Mouse (Mus musculus): Measurements from ENCODE around the gene Gm13287. TPM values are rescaled to one million over a fixed set of nuclear protein-coding genes. Genes with fewer than 3 reads are reported as not detected.

Gm13287 gene
- polyA plus RNA-seq, 1 experiment from 2014 or later: not detected

GRCm38 (mm10) chr4:88851026-88851763 lies 48.1 kb downstream of the Gm13287 start:
- H3K4me2 ChIP-seq: no peak overlapping the region
- H3K27ac ChIP-seq: no peak overlapping the region
- H3K4me3 ChIP-seq (replicated peaks): no peak overlapping the region
- no peaks in the 10 kb centered on the region for H3K36me3 ChIP-seq
- no peaks in the 10 kb centered on the region for H3K4me1 ChIP-seq
- H3K9ac ChIP-seq: no peak overlapping the region
- H3K9me3 ChIP-seq (replicated peaks): no peaks in the 10 kb centered on the region
- WGBS: 68% methylated on average over 4 of the region's 4 CpGs
- ATAC-seq (replicated peaks; ENCODE audit: low FRiP score): no peak
- H3K27me3 ChIP-seq: no peaks in the 10 kb centered on the region

Other genes with a start within 250 kb of the Gm13287 start
- not detected in 2 replicates for gene Ifna15, start 245.0 kb upstream of the Gm13287 start, polyA plus RNA-seq (2015; fragmentation: Nextera tagmentation; extraction: Ambion mirVana)
- gene Ifna14, start 231.5 kb upstream of the Gm13287 start, polyA plus RNA-seq (2015; fragmentation: Nextera tagmentation; extraction: Ambion mirVana): not detected in 2 replicates
- gene Ifna9, start 210.9 kb upstream of the Gm13287 start, polyA plus RNA-seq (2015; fragmentation: Nextera tagmentation; extraction: Ambion mirVana): not detected in 2 replicates
- not detected in 2 replicates for gene Ifna12, start 199.9 kb upstream of the Gm13287 start, polyA plus RNA-seq (2015; fragmentation: Nextera tagmentation; extraction: Ambion mirVana)
- gene C87499, start 168.8 kb upstream of the Gm13287 start, polyA plus RNA-seq (2015; fragmentation: Nextera tagmentation; extraction: Ambion mirVana): not detected in 2 replicates
- gene Ifna13, start 158.8 kb upstream of the Gm13287 start, polyA plus RNA-seq (2015; fragmentation: Nextera tagmentation; extraction: Ambion mirVana): not detected in 2 replicates
- gene Ifna16, start 126.3 kb upstream of the Gm13287 start, polyA plus RNA-seq (2015; fragmentation: Nextera tagmentation; extraction: Ambion mirVana): not detected in 2 replicates
- gene Ifna2, start 119.3 kb upstream of the Gm13287 start, polyA plus RNA-seq (2015; fragmentation: Nextera tagmentation; extraction: Ambion mirVana): not detected in 2 replicates
- not detected in 2 replicates for gene Ifnab, start 111.9 kb upstream of the Gm13287 start, polyA plus RNA-seq (2015; fragmentation: Nextera tagmentation; extraction: Ambion mirVana)
- 1.1 and 1.2 TPM in 2 replicates for gene Gm26566, start 81.4 kb upstream of the Gm13287 start, polyA plus RNA-seq (2015; fragmentation: Nextera tagmentation; extraction: Ambion mirVana)
- gene Klhl9, start 80.8 kb upstream of the Gm13287 start, polyA plus RNA-seq (2015; fragmentation: Nextera tagmentation; extraction: Ambion mirVana): 95.2 and 103 TPM in 2 replicates
- gene Gm13271, start 48.4 kb upstream of the Gm13287 start, polyA plus RNA-seq (2015; fragmentation: Nextera tagmentation; extraction: Ambion mirVana): not detected in 2 replicates
- 0.30 and 0.49 TPM in 2 replicates for gene Gm13283, start 43.1 kb upstream of the Gm13287 start, polyA plus RNA-seq (2015; fragmentation: Nextera tagmentation; extraction: Ambion mirVana)
- gene Gm13290, start 29.4 kb upstream of the Gm13287 start, polyA plus RNA-seq (2015; fragmentation: Nextera tagmentation; extraction: Ambion mirVana): 0.23 TPM in 1 of 2 replicates, not detected in the other
- gene Gm13289, start 26.3 kb upstream of the Gm13287 start, polyA plus RNA-seq (2015; fragmentation: Nextera tagmentation; extraction: Ambion mirVana): not detected in 2 replicates
- gene Gm13272, start 23.4 kb upstream of the Gm13287 start, polyA plus RNA-seq (2015; fragmentation: Nextera tagmentation; extraction: Ambion mirVana): 0.40 TPM in 1 of 2 replicates, not detected in the other
- gene Ifnz, start 21.1 kb upstream of the Gm13287 start, polyA plus RNA-seq (2015; fragmentation: Nextera tagmentation; extraction: Ambion mirVana): 0.35 TPM in 1 of 2 replicates, not detected in the other
- gene Gm13276, start 17.5 kb upstream of the Gm13287 start, polyA plus RNA-seq (2015; fragmentation: Nextera tagmentation; extraction: Ambion mirVana): not detected in 2 replicates
- not detected in 2 replicates for gene Gm13277, start 14.6 kb upstream of the Gm13287 start, polyA plus RNA-seq (2015; fragmentation: Nextera tagmentation; extraction: Ambion mirVana)
- not detected in 2 replicates for gene Gm13278, start 11.7 kb upstream of the Gm13287 start, polyA plus RNA-seq (2015; fragmentation: Nextera tagmentation; extraction: Ambion mirVana)
- not detected in 2 replicates for gene Gm13275, start 8.8 kb upstream of the Gm13287 start, polyA plus RNA-seq (2015; fragmentation: Nextera tagmentation; extraction: Ambion mirVana)
- gene Gm13279, start 5.9 kb upstream of the Gm13287 start, polyA plus RNA-seq (2015; fragmentation: Nextera tagmentation; extraction: Ambion mirVana): not detected in 2 replicates
- 1.0 and 1.2 TPM in 2 replicates for gene Gm13285, start 3.6 kb upstream of the Gm13287 start, polyA plus RNA-seq (2015; fragmentation: Nextera tagmentation; extraction: Ambion mirVana)
- gene Gm13288, start 2.3 kb downstream of the Gm13287 start, polyA plus RNA-seq (2015; fragmentation: Nextera tagmentation; extraction: Ambion mirVana): 0.08 TPM in 1 of 2 replicates, not detected in the other
- not detected in 2 replicates for gene Ifna7, start 13.0 kb downstream of the Gm13287 start, polyA plus RNA-seq (2015; fragmentation: Nextera tagmentation; extraction: Ambion mirVana)
- not detected in 2 replicates for gene Ifna11, start 16.7 kb downstream of the Gm13287 start, polyA plus RNA-seq (2015; fragmentation: Nextera tagmentation; extraction: Ambion mirVana)
- gene Ifna6, start 24.2 kb downstream of the Gm13287 start, polyA plus RNA-seq (2015; fragmentation: Nextera tagmentation; extraction: Ambion mirVana): not detected in 2 replicates
- not detected in 2 replicates for gene Ifna5, start 32.3 kb downstream of the Gm13287 start, polyA plus RNA-seq (2015; fragmentation: Nextera tagmentation; extraction: Ambion mirVana)
- not detected in 2 replicates for gene Ifna4, start 38.6 kb downstream of the Gm13287 start, polyA plus RNA-seq (2015; fragmentation: Nextera tagmentation; extraction: Ambion mirVana)
- not detected in 2 replicates for gene Ifna1, start 46.8 kb downstream of the Gm13287 start, polyA plus RNA-seq (2015; fragmentation: Nextera tagmentation; extraction: Ambion mirVana)
- not detected in 2 replicates for gene Ifne, start 76.9 kb downstream of the Gm13287 start, polyA plus RNA-seq (2015; fragmentation: Nextera tagmentation; extraction: Ambion mirVana)

Data from kidney, embryonic 15.5 days (tissue).